Mouse (Mus musculus) kidney, adult 2 months (tissue): ENCODE measurements around the gene Grin3b.

Experiments used
- CTCF ChIP-seq: fragments of 200-500 bp; conservative IDR thresholded peaks from 2 replicates; pipeline ENCODE4 v1.5.1; 2011; ENCODE audit warnings: low read depth, mild to moderate bottlenecking, control low read depth, low read length, moderate library complexity, mixed read lengths; ENCODE audit not compliant: insufficient read depth, insufficient read length
- POLR2A ChIP-seq: fragments of 200-500 bp; IDR thresholded peaks from one replicate; pipeline ENCODE4 v1.6.1; 2011; ENCODE audit warnings: low read depth, low read length, control low read depth

- TF ChIP-seq CTCF, result no peak
- no peak for TF ChIP-seq POLR2A
Observed at GRCm38 (mm10) chr10:80001945-80002344, 31.4 kb downstream of the Grin3b start.
